ENCODE assay signal across 9 mouse cellular contexts in the genomic region with DNA sequence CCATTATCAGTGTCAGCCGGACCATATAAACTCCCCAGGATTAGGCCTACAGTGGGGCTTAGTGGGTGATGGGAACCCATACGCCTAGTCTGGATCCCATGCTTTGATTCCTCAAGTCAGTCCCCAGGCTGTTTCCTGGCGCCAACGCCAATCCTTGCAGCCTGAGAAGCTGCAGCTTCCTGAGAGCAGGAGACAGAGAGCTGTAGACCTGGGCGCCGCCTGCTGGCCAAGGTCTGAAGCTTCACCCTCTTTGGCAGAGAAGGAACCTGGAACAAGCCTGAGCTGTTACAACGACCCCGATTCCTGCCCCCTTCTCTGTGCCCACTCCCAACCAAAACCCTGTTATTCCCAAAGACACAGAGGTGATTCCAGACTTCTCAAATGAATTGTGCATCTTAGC. TPM values are rescaled to one million over a fixed set of nuclear protein-coding genes. Genes with fewer than 3 reads are reported as not detected.
DNase-seq lines count a peak whose midpoint lies in the region; ATAC-seq and TF ChIP-seq lines count a peak whose summit lies in the region.
"Had no signal": no experiment of that assay in that cellular context is flagged by ENCODE, and none has a peak within 500 bp of the region (broad histone marks: within the 10 kb centered on the region; RNA-seq: fewer than 3 reads in every experiment).

No protein-coding gene starts in this region.

- no peak; the same call in 1 of the 2 replicates for ATAC-seq in kidney, embryonic 14.5 days (ENCODE audit: low FRiP score, low TSS enrichment)
- ATAC-seq in forebrain, embryonic 16.5 days: peak; percentile 57
- 0 out of 2 replicates have a peak, but pooled peaks have one; percentile 36 for ATAC-seq in hindbrain, embryonic 13.5 days (ENCODE audit: low FRiP score)
- peak; percentile 10; the same call in 1 of the 2 replicates for ATAC-seq in midbrain, postnatal 0 days (ENCODE audit: low FRiP score)
- ATAC-seq in stomach, postnatal 0 days (ENCODE audit: low FRiP score, low TSS enrichment): no peak

- H3K27me3 ChIP-seq in kidney, embryonic 14.5 days (ENCODE audit: control insufficient read depth, insufficient read depth, low read length): no peaks in the 10 kb centered on the region
- 0 out of 2 replicates have a peak, but pooled peaks cover 10% of the 10 kb centered on the region for H3K27me3 ChIP-seq in forebrain, embryonic 16.5 days (replicated peaks; ENCODE audit: control insufficient read depth, insufficient read depth, low read length)
- H3K27me3 ChIP-seq in hindbrain, embryonic 13.5 days: peaks cover 23% of the 10 kb centered on the region
- no peaks in the 10 kb centered on the region for H3K27me3 ChIP-seq in midbrain, postnatal 0 days (ENCODE audit: insufficient read depth, low read length)
- no peaks in the 10 kb centered on the region for H3K27me3 ChIP-seq in stomach, postnatal 0 days (ENCODE audit: control insufficient read depth, insufficient read depth, low read length)

- peak; percentile 94 for TF ChIP-seq CTCF in midbrain, postnatal 0 days (IDR thresholded peaks at IDR 0.05)
- peak; percentile 95 for TF ChIP-seq CTCF in stomach, postnatal 0 days (IDR thresholded peaks at IDR 0.05; ENCODE audit: low read depth)

- H3K9me3 ChIP-seq in kidney, embryonic 14.5 days (ENCODE audit: control insufficient read depth, low read length): no peaks in the 10 kb centered on the region
- H3K9me3 ChIP-seq in forebrain, embryonic 16.5 days (ENCODE audit: control insufficient read depth, low read length): no peaks in the 10 kb centered on the region
- H3K9me3 ChIP-seq in hindbrain, embryonic 13.5 days: no peaks in the 10 kb centered on the region
- no peaks in the 10 kb centered on the region for H3K9me3 ChIP-seq in midbrain, postnatal 0 days (ENCODE audit: low read length)
- H3K9me3 ChIP-seq in stomach, postnatal 0 days (ENCODE audit: control insufficient read depth, low read length): no peaks in the 10 kb centered on the region

- DNase-seq in kidney, adult 11 months: peak; percentile 63
- peak; percentile 39 for DNase-seq in cerebellum, adult 11-12 months
- DNase-seq in left cerebral cortex, postnatal 25 days (ENCODE audit: low spot score in 2 of 2): peak; percentile 68 to 78
- peak; percentile 87 for DNase-seq in midbrain, postnatal 0 days (ENCODE audit: low spot score)
- DNase-seq in stomach, postnatal 0 days (ENCODE audit: low spot score): peak; percentile 87

- 13% methylated on average over 8 of the region's 8 CpGs for WGBS in kidney, embryonic 14.5 days
- 15% methylated on average over 8 of the region's 8 CpGs for WGBS in forebrain, embryonic 16.5 days
- WGBS in hindbrain, embryonic 13.5 days: 19% methylated on average over 8 of the region's 8 CpGs
- 18% methylated on average over 8 of the region's 8 CpGs for WGBS in midbrain, postnatal 0 days
- 11% methylated on average over 8 of the region's 8 CpGs for WGBS in stomach, postnatal 0 days

- H3K36me3 ChIP-seq in kidney, embryonic 14.5 days (ENCODE audit: control insufficient read depth, insufficient read depth, low read length): no peaks in the 10 kb centered on the region
- no peaks in the 10 kb centered on the region for H3K36me3 ChIP-seq in forebrain, embryonic 16.5 days (ENCODE audit: control insufficient read depth, insufficient read depth)
- H3K36me3 ChIP-seq in hindbrain, embryonic 13.5 days: no peaks in the 10 kb centered on the region
- H3K36me3 ChIP-seq in midbrain, postnatal 0 days (ENCODE audit: insufficient read depth, low read length): no peaks in the 10 kb centered on the region
- H3K36me3 ChIP-seq in stomach, postnatal 0 days (ENCODE audit: control insufficient read depth, insufficient read depth, low read length): no peaks in the 10 kb centered on the region

- H3K4me3 ChIP-seq in kidney, embryonic 14.5 days (ENCODE audit: low read length): no peak overlapping the region
- H3K4me3 ChIP-seq in forebrain, embryonic 16.5 days (replicated peaks; ENCODE audit: low read length): no peak overlapping the region
- H3K4me3 ChIP-seq in hindbrain, embryonic 13.5 days: no peak overlapping the region
- no peak overlapping the region for H3K4me3 ChIP-seq in midbrain, postnatal 0 days (ENCODE audit: low read depth, low read length)
- H3K4me3 ChIP-seq in stomach, postnatal 0 days (ENCODE audit: low read depth, low read length): no peak overlapping the region

- H3K27ac ChIP-seq in kidney, embryonic 14.5 days (ENCODE audit: low read depth, low read length): no peak overlapping the region
- H3K27ac ChIP-seq in forebrain, embryonic 16.5 days (ENCODE audit: low read length): no peak overlapping the region
- no peak overlapping the region for H3K27ac ChIP-seq in hindbrain, embryonic 13.5 days
- H3K27ac ChIP-seq in midbrain, postnatal 0 days (ENCODE audit: low read depth, low read length): no peak overlapping the region
- no peak overlapping the region for H3K27ac ChIP-seq in stomach, postnatal 0 days (replicated peaks)
- H3K27ac ChIP-seq: macrophage had no signal

- no peak overlapping the region for H3K9ac ChIP-seq in kidney, embryonic 14.5 days (ENCODE audit: low read depth, low read length)
- no peak overlapping the region for H3K9ac ChIP-seq in forebrain, embryonic 16.5 days (replicated peaks; ENCODE audit: low read depth, low read length)
- H3K9ac ChIP-seq in hindbrain, embryonic 13.5 days: no peak overlapping the region
- H3K9ac ChIP-seq in midbrain, postnatal 0 days (replicated peaks; ENCODE audit: low read length, poor library complexity, severe bottlenecking): no peak overlapping the region
- H3K9ac ChIP-seq in stomach, postnatal 0 days (ENCODE audit: low read length): no peak overlapping the region

- no peak overlapping the region for H3K4me2 ChIP-seq in kidney, embryonic 14.5 days (replicated peaks; ENCODE audit: low read depth, low read length)
- H3K4me2 ChIP-seq in forebrain, embryonic 16.5 days (ENCODE audit: low read length): no peak overlapping the region
- H3K4me2 ChIP-seq in hindbrain, embryonic 13.5 days: no peak overlapping the region
- H3K4me2 ChIP-seq in midbrain, postnatal 0 days (ENCODE audit: low read depth, low read length, poor library complexity, severe bottlenecking): no peak overlapping the region
- H3K4me2 ChIP-seq in stomach, postnatal 0 days (replicated peaks; ENCODE audit: low read depth): no peak overlapping the region

- no peaks in the 10 kb centered on the region for H3K4me1 ChIP-seq in kidney, embryonic 14.5 days (ENCODE audit: control insufficient read depth, insufficient read depth, low read length)
- H3K4me1 ChIP-seq in forebrain, embryonic 16.5 days (replicated peaks; ENCODE audit: control insufficient read depth, insufficient read depth, low read length): peaks cover 5% of the 10 kb centered on the region
- peaks cover 12% of the 10 kb centered on the region for H3K4me1 ChIP-seq in hindbrain, embryonic 13.5 days (replicated peaks)
- peaks cover 3% of the 10 kb centered on the region for H3K4me1 ChIP-seq in midbrain, postnatal 0 days (ENCODE audit: insufficient read depth, low read length)
- H3K4me1 ChIP-seq in stomach, postnatal 0 days (replicated peaks; ENCODE audit: control insufficient read depth, insufficient read depth): peaks cover 5% of the 10 kb centered on the region; the same call in 1 of the 2 replicates

- TF ChIP-seq EP300 in stomach, postnatal 0 days (optimal IDR thresholded peaks at IDR 0.05): no peak

- intact Hi-C loops in left cerebral cortex, postnatal 25 days (cut with DNase I): loop anchor here (1.0 to 10.0 kb wide), 3 partner anchors 316 to 575 kb away; no protein-coding TSS in a partner anchor

RNA-seq across cellular contexts. Expression of a gene that starts 3.6 kb away (rescaled TPM):
- 4.4 and 4.7 TPM in 2 replicates for polyA plus RNA-seq in kidney, embryonic 14.5 days (2014; fragmentation: Nextera tagmentation; extraction: Ambion mirVana)
- 0.42 and 0.54 TPM in 2 replicates for polyA plus RNA-seq in forebrain, embryonic 16.5 days (2015; fragmentation: Nextera tagmentation; extraction: Ambion mirVana)
- 0.60 and 0.78 TPM in 2 replicates for polyA plus RNA-seq in hindbrain, embryonic 13.5 days (2015; fragmentation: Nextera tagmentation; extraction: Ambion mirVana)
- under 1 TPM in 1 of 2 experiments, not detected in 1; 0.78 TPM for total RNA-seq in left cerebral cortex, postnatal 25 days (2021)
- 0.33 and 0.47 TPM in 2 replicates for total RNA-seq in midbrain, postnatal 0 days (2014; rRNA removed)
- polyA plus RNA-seq in midbrain, postnatal 0 days (2015; fragmentation: Nextera tagmentation; extraction: Ambion mirVana): 0.71 and 0.86 TPM in 2 replicates
- polyA plus RNA-seq in stomach, postnatal 0 days (2015; fragmentation: Nextera tagmentation; extraction: Ambion mirVana): 27.0 and 28.1 TPM in 2 replicates

RNA-seq across cellular contexts. Expression of a gene that starts 9.1 kb away (rescaled TPM):
- polyA plus RNA-seq in kidney, embryonic 14.5 days (2014; fragmentation: Nextera tagmentation; extraction: Ambion mirVana): 1,196 and 1,506 TPM in 2 replicates
- polyA plus RNA-seq in forebrain, embryonic 16.5 days (2015; fragmentation: Nextera tagmentation; extraction: Ambion mirVana): 96.6 and 138 TPM in 2 replicates
- polyA plus RNA-seq in hindbrain, embryonic 13.5 days (2015; fragmentation: Nextera tagmentation; extraction: Ambion mirVana): 359 and 375 TPM in 2 replicates
- total RNA-seq in left cerebral cortex, postnatal 25 days (2021): 10 to 100 TPM; 10.7 to 11.4 TPM
- total RNA-seq in midbrain, postnatal 0 days (2014; rRNA removed): 107 and 131 TPM in 2 replicates
- polyA plus RNA-seq in midbrain, postnatal 0 days (2015; fragmentation: Nextera tagmentation; extraction: Ambion mirVana): 111 and 115 TPM in 2 replicates
- 185 and 199 TPM in 2 replicates for polyA plus RNA-seq in stomach, postnatal 0 days (2015; fragmentation: Nextera tagmentation; extraction: Ambion mirVana)

RNA-seq across cellular contexts. Expression of a gene that starts 33.0 kb away (rescaled TPM):
- 7.3 and 10.6 TPM in 2 replicates for polyA plus RNA-seq in kidney, embryonic 14.5 days (2014; fragmentation: Nextera tagmentation; extraction: Ambion mirVana)
- polyA plus RNA-seq in forebrain, embryonic 16.5 days (2015; fragmentation: Nextera tagmentation; extraction: Ambion mirVana): 0.57 TPM in 1 of 2 replicates, not detected in the other
- 0.53 and 1.5 TPM in 2 replicates for polyA plus RNA-seq in hindbrain, embryonic 13.5 days (2015; fragmentation: Nextera tagmentation; extraction: Ambion mirVana)
- not detected for total RNA-seq in left cerebral cortex, postnatal 25 days (2021)
- 10.0 TPM in 1 of 2 replicates, not detected in the other for total RNA-seq in midbrain, postnatal 0 days (2014; rRNA removed)
- 0.51 TPM in 1 of 2 replicates, not detected in the other for polyA plus RNA-seq in midbrain, postnatal 0 days (2015; fragmentation: Nextera tagmentation; extraction: Ambion mirVana)
- polyA plus RNA-seq in stomach, postnatal 0 days (2015; fragmentation: Nextera tagmentation; extraction: Ambion mirVana): 15.3 and 16.8 TPM in 2 replicates
- polyA plus RNA-seq: macrophage had no signal

Comparison
In these comparisons a context has a peak if more than half of its experiments do, and no peak if none do; other contexts are left out.
1. ATAC-seq: peak in forebrain, embryonic 16.5 days (single experiment), hindbrain, embryonic 13.5 days (single experiment) and midbrain, postnatal 0 days (single experiment); none in kidney, embryonic 14.5 days (single experiment) and stomach, postnatal 0 days (single experiment).
2. Peak in every context shown above with its lines, with median percentiles within 50 percentile points of each other: DNase-seq.